Mouse (Mus musculus) midbrain, embryonic 14.5 days (tissue): ENCODE results near the gene Fryl. TPM values are rescaled to one million over a fixed set of nuclear protein-coding genes. Genes with fewer than 3 reads are reported as not detected.

Experiments used
- ATAC-seq: fragments of 200-750 bp; cut with Nextera tagmentation; 2 replicates; pipeline ENCODE4 v1.8.0; 2017; ENCODE audit warnings: moderate number of reproducible peaks, moderate library complexity; ENCODE audit not compliant: low FRiP score, low TSS enrichment
- DNase-seq: peaks from one replicate; pipeline ENCODE4 v3.0.0-alpha.2; 2015
- H3K27ac ChIP-seq: fragments of 300-500 bp; sonication (generic); replicated peaks from 2 replicates; pipeline ENCODE4 v1.5.1; 2014; ENCODE audit warnings: mild to moderate bottlenecking, low read depth, low read length, moderate library complexity
- H3K27me3 ChIP-seq: fragments of 300-500 bp; sonication (generic); 2 replicates; pipeline ENCODE4 v1.6.1; 2014; ENCODE audit warnings: low read length, control low read depth, mixed read lengths; ENCODE audit not compliant: control insufficient read depth, insufficient read depth
- H3K36me3 ChIP-seq: fragments of 300-500 bp; sonication (generic); 2 replicates; pipeline ENCODE4 v1.6.1; 2014; ENCODE audit warnings: low read length, control low read depth; ENCODE audit not compliant: control insufficient read depth, insufficient read depth
- H3K4me1 ChIP-seq: fragments of 300-500 bp; sonication (generic); 2 replicates; pipeline ENCODE4 v1.6.1; 2014; ENCODE audit warnings: mild to moderate bottlenecking, antibody characterized with exemption, low read length, control low read depth; ENCODE audit not compliant: control insufficient read depth, insufficient read depth
- H3K4me2 ChIP-seq: fragments of 300-500 bp; sonication (generic); 2 replicates; pipeline ENCODE4 v1.6.1; 2014; ENCODE audit warnings: mild to moderate bottlenecking, low read length, moderate library complexity
- H3K4me3 ChIP-seq: fragments of 300-500 bp; sonication (generic); replicated peaks from 2 replicates; pipeline ENCODE4 v1.5.1; 2014; ENCODE audit warnings: low read depth, low read length
- H3K9ac ChIP-seq: fragments of 300-500 bp; sonication (generic); replicated peaks from 2 replicates; pipeline ENCODE4 v1.6.1; 2014; ENCODE audit warnings: mild to moderate bottlenecking, low read length, moderate library complexity
- H3K9me3 ChIP-seq: fragments of 300-500 bp; sonication (generic); 2 replicates; pipeline ENCODE4 v1.6.1; 2016; ENCODE audit warnings: low read length, control low read depth, mixed read lengths; ENCODE audit not compliant: control insufficient read depth
- WGBS: fragments of 180-500 bp; shearing (Covaris S2); extraction: QIAGEN DNeasy Blood & Tissue Kit; methylation state at CpG from one replicate; pipeline ENCODE4 v1.1.7; 2014; 5-methylcytosine and 5-hydroxymethylcytosine counted together
- polyA plus RNA-seq: library from polyadenylated mRNA; unstranded; fragments of >200 nt; fragmentation: Nextera tagmentation; extraction: Ambion mirVana; gene quantifications from 2 replicates; pipeline ENCODE4 v1.2.1, GENCODE M21; 2014

Fryl gene
- polyA plus RNA-seq, 1 experiment from 2014 or later = 48.5 TPM

GRCm38 (mm10) chr5:72994928-72995327 lies 261.5 kb downstream of the Fryl start:
- ATAC-seq (no peak), DNase-seq (no peak)
- Histone ChIP-seq H3K4me1 (0 out of 2 replicates have a peak, but pooled peaks cover 6% of the 10 kb centered on the region), H3K36me3 (no peaks in the 10 kb centered on the region), H3K27ac (no peak overlapping the region), H3K9me3 (no peaks in the 10 kb centered on the region), H3K9ac (no peak overlapping the region), H3K4me2 (no peak overlapping the region), H3K27me3 (no peaks in the 10 kb centered on the region), H3K4me3 (no peak overlapping the region)
- 63% methylated on average over 2 of the region's 2 CpGs for WGBS

GRCm38 (mm10) chr5:72994424-72994823 lies 262.0 kb downstream of the Fryl start:
- WGBS = 13% methylated on average over 8 of the region's 8 CpGs
- Histone ChIP-seq H3K4me1 (0 out of 2 replicates have a peak, but pooled peaks cover 6% of the 10 kb centered on the region), H3K27me3 (no peaks in the 10 kb centered on the region), H3K9me3 (no peaks in the 10 kb centered on the region), H3K4me3 (no peak overlapping the region), H3K4me2 (no peak overlapping the region), H3K36me3 (no peaks in the 10 kb centered on the region), H3K27ac (no peak overlapping the region), H3K9ac (no peak overlapping the region)
- ATAC-seq (no peak), DNase-seq (no peak)

- H3K4me3 ChIP-seq = no peak overlapping the region
- H3K4me1 ChIP-seq = 0 out of 2 replicates have a peak, but pooled peaks cover 6% of the 10 kb centered on the region
- 92% methylated on average over 1 of the region's 1 CpGs for WGBS
- DNase-seq (no peak), ATAC-seq (no peak)
- H3K4me2 ChIP-seq = no peak overlapping the region
- H3K9me3 ChIP-seq = no peaks in the 10 kb centered on the region
- H3K27me3 ChIP-seq = no peaks in the 10 kb centered on the region
- H3K36me3 ChIP-seq = no peaks in the 10 kb centered on the region
- H3K27ac ChIP-seq = no peak overlapping the region
- H3K9ac ChIP-seq = no peak overlapping the region
Observed at GRCm38 (mm10) chr5:72992474-72992873, 263.9 kb downstream of the Fryl start.

GRCm38 (mm10) chr5:72989756-72990155 lies 266.7 kb downstream of the Fryl start:
- WGBS = 63% methylated on average over 8 of the region's 8 CpGs
- Histone ChIP-seq H3K27ac (no peak overlapping the region), H3K27me3 (no peaks in the 10 kb centered on the region), H3K4me3 (no peak overlapping the region), H3K36me3 (no peaks in the 10 kb centered on the region), H3K9ac (no peak overlapping the region), H3K9me3 (no peaks in the 10 kb centered on the region), H3K4me2 (no peak overlapping the region), H3K4me1 (0 out of 2 replicates have a peak, but pooled peaks cover 6% of the 10 kb centered on the region)
- DNase-seq (no peak), ATAC-seq (no peak)

- H3K4me2 ChIP-seq = no peak overlapping the region
- DNase-seq (no peak), ATAC-seq (no peak)
- WGBS = 91% methylated on average over 7 of the region's 7 CpGs
- no peaks in the 10 kb centered on the region for H3K27me3 ChIP-seq
- no peak overlapping the region for H3K4me3 ChIP-seq
- no peaks in the 10 kb centered on the region for H3K9me3 ChIP-seq
- no peak overlapping the region for H3K9ac ChIP-seq
- no peak overlapping the region for H3K27ac ChIP-seq
- no peaks in the 10 kb centered on the region for H3K4me1 ChIP-seq
- H3K36me3 ChIP-seq = no peaks in the 10 kb centered on the region
Observed at GRCm38 (mm10) chr5:72987786-72988185, 268.6 kb downstream of the Fryl start.

- ATAC-seq = no peak
- Histone ChIP-seq H3K27me3 (no peaks in the 10 kb centered on the region), H3K27ac (no peak overlapping the region), H3K4me3 (no peak overlapping the region), H3K9ac (no peak overlapping the region), H3K4me2 (no peak overlapping the region), H3K4me1 (no peaks in the 10 kb centered on the region), H3K9me3 (no peaks in the 10 kb centered on the region), H3K36me3 (peaks cover 14% of the 10 kb centered on the region; the same call in 1 of the 2 replicates)
- 6% methylated on average over 2 of the region's 2 CpGs for WGBS
- peak; percentile 90 for DNase-seq
Observed at GRCm38 (mm10) chr5:72984091-72984490, 272.3 kb downstream of the Fryl start.

GRCm38 (mm10) chr5:72976539-72976938 lies 279.9 kb downstream of the Fryl start:
- Histone ChIP-seq H3K4me2 (no peak overlapping the region), H3K27me3 (no peaks in the 10 kb centered on the region), H3K4me3 (no peak overlapping the region), H3K9ac (no peak overlapping the region), H3K36me3 (peaks cover 50% of the 10 kb centered on the region), H3K27ac (no peak overlapping the region), H3K4me1 (no peaks in the 10 kb centered on the region), H3K9me3 (no peaks in the 10 kb centered on the region)
- WGBS = 92% methylated on average over 4 of the region's 4 CpGs
- ATAC-seq (no peak), DNase-seq (no peak)

- DNase-seq = no peak
- H3K27me3 ChIP-seq = no peaks in the 10 kb centered on the region
- no peak overlapping the region for H3K4me3 ChIP-seq
- H3K4me2 ChIP-seq = no peak overlapping the region
- H3K36me3 ChIP-seq = peaks cover 50% of the 10 kb centered on the region
- WGBS = 91% methylated on average over 6 of the region's 6 CpGs
- H3K27ac ChIP-seq = no peak overlapping the region
- no peaks in the 10 kb centered on the region for H3K9me3 ChIP-seq
- no peak for ATAC-seq
- H3K9ac ChIP-seq = no peak overlapping the region
- H3K4me1 ChIP-seq = no peaks in the 10 kb centered on the region
Observed at GRCm38 (mm10) chr5:72975996-72976395, 280.4 kb downstream of the Fryl start.

GRCm38 (mm10) chr5:72974602-72975001 lies 281.8 kb downstream of the Fryl start, which contains the start of gene Gm10135:
TSS of gene Gm10135 (minus strand) at chr5:72974702.
- Histone ChIP-seq H3K36me3 (peaks cover 46% of the 10 kb centered on the region), H3K9me3 (no peaks in the 10 kb centered on the region), H3K27ac (no peak within 1 kb of the TSS), H3K4me1 (no peaks in the 10 kb centered on the region), H3K4me3 (no peak within 1 kb of the TSS), H3K27me3 (no peaks in the 10 kb centered on the region), H3K4me2 (no peak within 1 kb of the TSS), H3K9ac (no peak within 1 kb of the TSS)
- 96% methylated on average over 7 of the region's 7 CpGs for WGBS
- no peak for DNase-seq
- ATAC-seq = no peak
